Mouse (Mus musculus): ENCODE measurements around the gene Tspan32. TPM values are rescaled to one million over a fixed set of nuclear protein-coding genes. Genes with fewer than 3 reads are reported as not detected.
A peak's percentile ranks its signal among the peaks of the same experiment; 100 is the strongest.

The Tspan32 gene
- polyA plus RNA-seq, 1 experiment: 152 TPM

DNA sequence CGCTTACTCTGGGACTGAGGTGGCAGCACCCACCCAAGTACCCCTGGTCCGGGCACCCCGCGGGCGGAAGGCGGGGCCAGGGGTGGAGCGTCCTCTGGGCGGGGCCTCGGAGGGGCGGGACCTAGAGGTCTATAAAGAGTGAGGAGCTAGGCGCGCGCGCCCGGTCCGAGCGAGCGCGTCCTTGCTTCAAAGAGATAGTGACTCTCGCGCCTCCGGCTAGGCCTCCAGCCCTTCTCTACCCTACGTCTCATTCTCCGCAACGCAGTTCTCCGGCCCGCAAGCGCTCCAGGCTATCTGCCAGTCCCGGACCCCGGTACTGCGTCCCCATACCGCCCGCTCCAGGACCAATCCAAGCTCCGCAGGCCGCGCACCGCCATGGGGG lies 47.8 kb downstream of the Tspan32 start, which contains the start of gene Cd81:
TSS of gene Cd81 (plus strand) at position 114 of the 382 bp plus-strand sequence.
- peak within 1 kb of the TSS; percentile 86 for H3K27ac ChIP-seq (ENCODE audit: control insufficient read depth, insufficient read depth, low read depth, low read length, poor library complexity)
- H3K4me1 ChIP-seq (ENCODE audit: control insufficient read depth, insufficient read depth, low read length): peaks cover 9% of the 10 kb centered on the region
- TF ChIP-seq CTCF (IDR thresholded peaks at IDR 0.05; ENCODE audit: control insufficient read depth, insufficient read depth, low read length) (no peak), POLR2A (IDR thresholded peaks at IDR 0.05; ENCODE audit: borderline replicate concordance, control insufficient read depth, low read depth, low read length) (peak; percentile 92)
- under 1% methylated on average over 37 of the region's 37 CpGs for WGBS
- peak within 1 kb of the TSS; percentile 94 for H3K4me3 ChIP-seq (replicated peaks; ENCODE audit: control insufficient read depth, low read depth, low read length)

DNA sequence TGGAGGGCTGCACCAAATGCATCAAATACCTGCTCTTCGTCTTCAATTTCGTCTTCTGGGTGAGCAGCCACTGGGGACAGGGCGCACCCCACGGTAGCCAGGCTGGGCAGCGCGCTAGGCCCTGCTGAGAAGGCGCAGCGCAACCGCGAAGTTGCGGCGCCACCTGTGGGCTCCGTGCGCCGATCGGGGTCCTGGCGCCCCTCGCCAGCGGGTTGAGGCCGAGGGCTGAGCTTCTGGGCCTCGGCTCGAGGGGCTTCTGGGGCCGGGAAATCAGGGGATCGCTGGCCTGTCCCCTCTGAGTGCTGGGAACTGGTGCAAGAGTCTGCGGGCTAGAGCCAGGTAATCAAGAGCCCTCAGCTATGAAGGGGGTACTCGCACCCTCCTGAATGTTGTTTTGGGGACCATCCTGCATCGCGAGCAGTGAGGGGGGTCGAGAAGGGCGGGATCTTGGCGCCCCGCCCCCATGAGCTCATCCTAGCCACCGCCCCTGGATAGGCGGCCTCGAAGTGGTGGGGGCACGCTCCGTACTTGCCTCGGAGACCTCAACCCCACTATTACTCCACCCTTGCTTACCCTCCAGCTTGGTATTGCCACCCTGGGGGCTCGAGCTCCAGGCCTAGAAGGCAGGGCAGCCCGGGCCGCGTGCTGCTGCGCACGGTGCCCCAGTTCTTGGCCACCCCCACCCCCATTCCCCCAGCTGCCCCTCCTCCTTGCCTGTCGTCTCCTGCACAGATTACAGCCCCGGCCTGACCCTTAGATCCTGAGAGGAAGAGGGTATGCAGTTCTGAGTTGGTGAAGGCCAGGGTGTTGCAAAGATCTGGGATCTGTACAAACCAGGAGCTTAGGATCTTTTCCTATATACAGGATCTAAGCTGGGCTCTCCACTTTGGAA lies 48.4 kb downstream of the Tspan32 start:
- H3K4me3 ChIP-seq (replicated peaks; ENCODE audit: control insufficient read depth, low read depth, low read length): peak overlapping the region; percentile 94
- peaks cover 15% of the 10 kb centered on the region for H3K4me1 ChIP-seq (ENCODE audit: control insufficient read depth, insufficient read depth, low read length)
- H3K27ac ChIP-seq (ENCODE audit: control insufficient read depth, insufficient read depth, low read depth, low read length, poor library complexity): peak overlapping the region; percentile 86
- TF ChIP-seq CTCF (IDR thresholded peaks at IDR 0.05; ENCODE audit: control insufficient read depth, insufficient read depth, low read length) (peak; percentile 21; the same call in 1 of the 2 replicates), POLR2A (IDR thresholded peaks at IDR 0.05; ENCODE audit: borderline replicate concordance, control insufficient read depth, low read depth, low read length) (no peak)
- under 1% methylated on average over 46 of the region's 46 CpGs for WGBS

DNA sequence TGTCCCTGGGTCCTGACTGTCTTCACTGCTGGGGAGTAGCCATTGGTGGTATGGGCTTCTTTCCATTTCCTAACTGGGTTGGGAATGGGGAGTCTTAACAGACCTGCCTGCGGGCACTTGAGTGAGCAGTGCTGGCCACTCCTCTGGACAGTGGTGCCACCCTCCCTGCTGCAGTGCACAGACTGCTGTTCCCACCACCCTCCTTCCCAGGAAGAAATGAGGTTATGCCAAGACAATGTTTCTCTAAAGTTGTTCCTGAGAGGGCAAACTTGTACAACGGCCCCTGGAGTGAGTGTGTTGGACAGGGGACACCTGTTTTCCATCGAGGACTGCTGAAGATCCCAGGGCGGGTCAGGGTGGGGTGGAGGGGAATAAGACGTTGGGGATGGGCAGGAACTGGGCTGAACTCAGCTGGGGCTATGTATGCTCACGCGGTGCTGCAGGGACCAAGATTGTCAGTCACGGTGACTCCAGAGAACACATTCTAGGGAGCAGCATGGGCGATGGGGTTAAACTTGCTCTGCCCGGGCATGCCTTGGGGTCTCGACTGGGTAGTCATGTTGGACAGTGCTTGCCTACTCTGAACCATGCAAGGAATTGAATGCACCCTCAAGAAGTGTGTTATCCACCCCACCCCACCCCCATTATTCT lies 49.2 kb downstream of the Tspan32 start:
- H3K27ac ChIP-seq (ENCODE audit: control insufficient read depth, insufficient read depth, low read depth, low read length, poor library complexity): no peak overlapping the region
- H3K4me3 ChIP-seq (replicated peaks; ENCODE audit: control insufficient read depth, low read depth, low read length): peak overlapping the region; percentile 94
- WGBS: 25% methylated on average over 11 of the region's 11 CpGs
- H3K4me1 ChIP-seq (ENCODE audit: control insufficient read depth, insufficient read depth, low read length): peaks cover 17% of the 10 kb centered on the region
- TF ChIP-seq POLR2A (IDR thresholded peaks at IDR 0.05; ENCODE audit: borderline replicate concordance, control insufficient read depth, low read depth, low read length) (no peak), CTCF (IDR thresholded peaks at IDR 0.05; ENCODE audit: control insufficient read depth, insufficient read depth, low read length) (no peak)

DNA sequence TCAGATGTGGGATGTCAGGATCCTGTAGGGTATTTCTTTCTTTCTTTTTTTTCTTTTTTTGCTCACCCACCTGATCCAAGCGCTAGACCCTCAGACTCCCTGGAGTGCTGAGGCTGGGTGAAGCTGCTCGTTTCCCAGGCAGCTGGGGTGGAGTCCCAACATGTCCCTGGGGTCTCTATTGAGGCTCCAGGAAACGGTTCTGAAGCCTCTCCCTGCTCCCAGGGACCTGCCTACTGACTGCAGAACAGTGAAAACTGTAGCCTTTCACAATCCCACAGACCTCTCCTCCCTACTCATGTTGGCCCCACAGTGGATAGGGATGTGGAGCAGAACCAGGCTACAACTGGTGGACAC lies 49.7 kb downstream of the Tspan32 start:
- no peak overlapping the region for H3K27ac ChIP-seq (ENCODE audit: control insufficient read depth, insufficient read depth, low read depth, low read length, poor library complexity)
- no peak overlapping the region for H3K4me3 ChIP-seq (replicated peaks; ENCODE audit: control insufficient read depth, low read depth, low read length)
- TF ChIP-seq POLR2A (IDR thresholded peaks at IDR 0.05; ENCODE audit: borderline replicate concordance, control insufficient read depth, low read depth, low read length): no peak
- TF ChIP-seq CTCF (IDR thresholded peaks at IDR 0.05; ENCODE audit: control insufficient read depth, insufficient read depth, low read length): no peak
- H3K4me1 ChIP-seq (ENCODE audit: control insufficient read depth, insufficient read depth, low read length): peaks cover 18% of the 10 kb centered on the region
- 47% methylated on average over 3 of the region's 3 CpGs for WGBS

DNA sequence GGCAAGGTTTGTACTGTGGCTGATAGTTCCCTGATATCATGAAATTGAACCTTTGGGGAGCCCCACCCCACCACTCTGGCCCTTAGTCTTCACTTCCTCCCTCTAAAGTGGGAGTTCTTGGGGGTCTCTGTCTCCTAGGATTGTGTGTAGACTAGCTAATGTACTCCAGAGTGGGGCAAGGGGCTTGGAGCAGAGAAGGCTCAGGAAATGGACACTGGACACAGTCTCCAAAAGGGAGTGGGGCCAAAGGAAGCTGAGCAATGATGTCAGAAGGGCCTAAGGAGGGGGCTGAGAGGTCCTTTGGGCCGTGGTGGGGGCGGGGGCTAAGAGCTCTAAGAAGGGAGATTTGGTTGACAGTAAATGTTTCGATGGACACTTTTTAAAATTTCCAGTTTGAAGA lies 50.2 kb downstream of the Tspan32 start:
- no peak overlapping the region for H3K27ac ChIP-seq (ENCODE audit: control insufficient read depth, insufficient read depth, low read depth, low read length, poor library complexity)
- no peak overlapping the region for H3K4me3 ChIP-seq (replicated peaks; ENCODE audit: control insufficient read depth, low read depth, low read length)
- TF ChIP-seq CTCF (IDR thresholded peaks at IDR 0.05; ENCODE audit: control insufficient read depth, insufficient read depth, low read length): no peak
- no peak for TF ChIP-seq POLR2A (IDR thresholded peaks at IDR 0.05; ENCODE audit: borderline replicate concordance, control insufficient read depth, low read depth, low read length)
- peaks cover 18% of the 10 kb centered on the region for H3K4me1 ChIP-seq (ENCODE audit: control insufficient read depth, insufficient read depth, low read length)
- WGBS: 57% methylated on average over 3 of the region's 3 CpGs

DNA sequence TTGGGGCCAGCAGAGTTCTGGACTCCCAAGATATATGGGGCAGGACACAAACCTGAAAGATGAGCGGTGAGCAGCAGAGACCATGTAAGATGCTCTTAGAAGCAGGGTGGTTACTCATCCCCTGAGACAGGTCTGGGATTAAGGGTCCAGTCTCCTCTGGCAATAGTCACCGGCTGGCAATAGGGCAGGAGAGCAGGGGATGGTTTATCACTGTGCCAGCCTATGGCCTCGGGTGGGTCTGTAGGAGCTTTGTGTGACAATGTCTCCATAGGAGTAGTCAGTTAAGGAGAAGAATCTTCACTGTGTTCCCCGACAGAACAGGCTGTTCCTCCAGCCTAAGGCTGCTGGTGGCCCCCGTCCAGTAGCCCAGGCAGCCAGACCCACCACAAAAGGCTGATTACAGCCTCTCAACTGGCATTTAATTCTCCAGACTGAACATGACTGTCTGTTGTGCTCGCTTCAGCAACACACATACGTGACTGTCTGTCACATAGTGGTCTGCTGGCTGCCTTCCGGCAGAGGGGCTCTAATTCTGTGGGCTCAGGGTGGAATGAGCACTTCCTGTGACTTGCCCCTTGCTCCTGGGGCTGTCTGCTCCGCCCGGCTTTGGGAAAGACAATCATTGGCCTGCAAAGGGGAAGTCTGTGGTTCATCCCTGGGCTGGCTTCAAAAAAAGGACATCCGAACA lies 50.8 kb downstream of the Tspan32 start:
- peaks cover 18% of the 10 kb centered on the region for H3K4me1 ChIP-seq (ENCODE audit: control insufficient read depth, insufficient read depth, low read length)
- 20% methylated on average over 11 of the region's 11 CpGs for whole genome bisulfite sequencing
- peak overlapping the region; percentile 9; the same call in 1 of the 2 replicates for H3K27ac ChIP-seq (ENCODE audit: control insufficient read depth, insufficient read depth, low read depth, low read length, poor library complexity)
- no peak overlapping the region for H3K4me3 ChIP-seq (replicated peaks; ENCODE audit: control insufficient read depth, low read depth, low read length)
- TF ChIP-seq POLR2A (IDR thresholded peaks at IDR 0.05; ENCODE audit: borderline replicate concordance, control insufficient read depth, low read depth, low read length) (no peak), CTCF (IDR thresholded peaks at IDR 0.05; ENCODE audit: control insufficient read depth, insufficient read depth, low read length) (no peak)

DNA sequence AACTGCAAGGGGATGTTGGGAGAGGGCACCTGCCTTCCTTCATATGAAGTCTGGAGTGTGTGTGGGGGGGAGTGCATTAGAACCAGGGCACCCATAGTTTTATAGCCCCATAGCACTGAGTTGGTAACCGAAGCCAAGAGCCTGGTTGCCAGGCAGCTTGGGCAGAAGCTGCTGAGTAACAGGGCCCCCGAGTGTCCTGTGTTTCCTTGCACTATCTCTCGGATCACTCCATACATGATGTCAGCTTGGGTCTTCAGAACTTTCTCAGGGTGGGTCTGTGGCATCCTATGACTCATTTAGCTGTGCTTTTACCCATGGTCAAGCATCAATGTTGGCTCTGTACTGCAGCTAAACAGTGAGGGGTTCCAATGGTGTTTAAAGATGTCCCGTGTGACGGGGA lies 52.2 kb downstream of the Tspan32 start:
- no peak overlapping the region for H3K4me3 ChIP-seq (replicated peaks; ENCODE audit: control insufficient read depth, low read depth, low read length)
- no peak overlapping the region for H3K27ac ChIP-seq (ENCODE audit: control insufficient read depth, insufficient read depth, low read depth, low read length, poor library complexity)
- H3K4me1 ChIP-seq (ENCODE audit: control insufficient read depth, insufficient read depth, low read length): peaks cover 18% of the 10 kb centered on the region
- TF ChIP-seq CTCF (IDR thresholded peaks at IDR 0.05; ENCODE audit: control insufficient read depth, insufficient read depth, low read length) (no peak), POLR2A (IDR thresholded peaks at IDR 0.05; ENCODE audit: borderline replicate concordance, control insufficient read depth, low read depth, low read length) (no peak)
- WGBS: 41% methylated on average over 5 of the region's 5 CpGs

Measured in bone marrow, adult 2 months (tissue).